Mouse (Mus musculus) left cerebral cortex, adult 2 months (tissue): Measurements from ENCODE around the gene Ddi1. TPM values are rescaled to one million over a fixed set of nuclear protein-coding genes. Genes with fewer than 3 reads are reported as not detected.
"Not testable (repeated sequence)": the region's sequence is repeated elsewhere in the genome, so short reads cannot be mapped to it uniquely, and the experiment has no call there.

Experiments used
- DNase-seq, 2 experiments: peaks; one replicate each; pipeline ENCODE4 v3.0.0; 2021 to 2022; ENCODE audit warnings: low spot score in 2 of 2, mixed read lengths in 1 of 2; ENCODE audit errors: extremely low spot score in 1 of 2
- H3K27ac ChIP-seq: fragments of 200-600 bp; 2 replicates; pipeline ENCODE4 v1.8.1; 2022
- H3K4me3 ChIP-seq: fragments of 200-600 bp; 2 replicates; pipeline ENCODE4 v1.8.1; 2022
- CTCF ChIP-seq: fragments of 200-600 bp; IDR thresholded peaks from 2 replicates; pipeline ENCODE4 v1.8.1; 2022; ENCODE audit warnings: antibody characterized with exemption, mild to moderate bottlenecking, moderate library complexity
- intact Hi-C: fragments of 180-260 bp; cut with DNase I; formaldehyde crosslinking; loops from one replicate; pipeline ENCODE4 v1.15.1; 2025
- long read RNA-seq, 2 experiments: library from polyadenylated mRNA; stranded (forward); transcript quantifications; one replicate each; pipeline ENCODE4 v2.0.0; 2021; ENCODE audit warnings: borderline mapping rate in 2 of 2
- total RNA-seq, 2 experiments: library from RNA; stranded (reverse); gene quantifications; 2 replicates each; pipeline ENCODE4 v1.2.3; 2021

Ddi1 gene
- total RNA-seq, result not detected
- long read RNA-seq, experiment 1, result 0 reads
- long read RNA-seq, experiment 2, result 0 reads

GRCm38 (mm10) chr9:6269796-6270280 is at the start of gene Ddi1:
Ddi1 (minus strand) TSS chr9:6269846.
- H3K27ac ChIP-seq, result no peak within 1 kb of the TSS
- intact Hi-C loops, result no loop called here
- H3K4me3 ChIP-seq, result no peak within 1 kb of the TSS
- TF ChIP-seq CTCF, result no peak
- DNase-seq, result no peak

GRCm38 (mm10) chr9:6317114-6317513 is 47.5 kb upstream of the Ddi1 start:
- intact Hi-C loops, result no loop called here
- no peak for DNase-seq
- TF ChIP-seq CTCF, result no peak
- H3K4me3 ChIP-seq, result no peak overlapping the region
- no peak overlapping the region for H3K27ac ChIP-seq

GRCm38 (mm10) chr9:6305847-6306246 is 36.2 kb upstream of the Ddi1 start:
- H3K27ac ChIP-seq, result no peak overlapping the region
- no peak for TF ChIP-seq CTCF
- no peak overlapping the region for H3K4me3 ChIP-seq
- intact Hi-C loops, result no loop called here
- no peak for DNase-seq

GRCm38 (mm10) chr9:6304590-6304989 is 34.9 kb upstream of the Ddi1 start:
- DNase-seq, result no peak
- Histone ChIP-seq H3K27ac (no peak overlapping the region), H3K4me3 (no peak overlapping the region)
- intact Hi-C loops, result no loop called here
- TF ChIP-seq CTCF, result no peak

- Histone ChIP-seq H3K4me3 (no peak overlapping the region), H3K27ac (no peak overlapping the region)
- no peak for TF ChIP-seq CTCF
- intact Hi-C loops, result no loop called here
- no peak for DNase-seq
Measured at GRCm38 (mm10) chr9:6302050-6302449, 32.4 kb upstream of the Ddi1 start.

- no peak for DNase-seq
- Histone ChIP-seq H3K27ac (no peak overlapping the region), H3K4me3 (no peak overlapping the region)
- no peak for TF ChIP-seq CTCF
- intact Hi-C loops, result loop anchor here (5.0 kb wide), 1 partner anchor 419 kb away; no protein-coding TSS in a partner anchor
Measured at GRCm38 (mm10) chr9:6298547-6298946, 28.9 kb upstream of the Ddi1 start.

- intact Hi-C loops, result no loop called here
- TF ChIP-seq CTCF, result no peak
- no peak for DNase-seq
- no peak overlapping the region for H3K4me3 ChIP-seq
- no peak overlapping the region for H3K27ac ChIP-seq
Measured at GRCm38 (mm10) chr9:6289211-6289696, 19.6 kb upstream of the Ddi1 start.

- no peak overlapping the region for H3K4me3 ChIP-seq
- intact Hi-C loops, result no loop called here
- no peak for DNase-seq
- no peak for TF ChIP-seq CTCF
- H3K27ac ChIP-seq, result no peak overlapping the region
Measured at GRCm38 (mm10) chr9:6286770-6287169, 17.1 kb upstream of the Ddi1 start.

- H3K27ac ChIP-seq, result no peak overlapping the region
- TF ChIP-seq CTCF, result no peak
- no peak for DNase-seq
Measured at GRCm38 (mm10) chr9:6277526-6277925, 7.9 kb upstream of the Ddi1 start.

GRCm38 (mm10) chr9:6276395-6276794 is 6.7 kb upstream of the Ddi1 start:
- DNase-seq, result no peak
- intact Hi-C loops, result no loop called here
- Histone ChIP-seq H3K27ac (no peak overlapping the region), H3K4me3 (no peak overlapping the region)
- no peak for TF ChIP-seq CTCF

More at GRCm38 (mm10) chr9:6277526-6277925, 7.9 kb upstream of the Ddi1 start:
- no peak overlapping the region for H3K4me3 ChIP-seq
- intact Hi-C loops, result no loop called here

GRCm38 (mm10) chr9:6264820-6265219 is 4.8 kb downstream of the Ddi1 start:
- no peak overlapping the region for H3K27ac ChIP-seq
- no peak for TF ChIP-seq CTCF
- DNase-seq, result no peak
- intact Hi-C loops, result no loop called here
- no peak overlapping the region for H3K4me3 ChIP-seq

GRCm38 (mm10) chr9:6257072-6257471 is 12.6 kb downstream of the Ddi1 start:
- H3K27ac ChIP-seq, result no peak overlapping the region
- no peak overlapping the region for H3K4me3 ChIP-seq
- TF ChIP-seq CTCF, result no peak
- no peak for DNase-seq
- intact Hi-C loops, result no loop called here

- Histone ChIP-seq H3K4me3 (no peak overlapping the region), H3K27ac (no peak overlapping the region)
- intact Hi-C loops, result no loop called here
- no peak for DNase-seq
- TF ChIP-seq CTCF, result no peak
Measured at GRCm38 (mm10) chr9:6251990-6252389, 17.7 kb downstream of the Ddi1 start.

GRCm38 (mm10) chr9:6250320-6250719 is 19.3 kb downstream of the Ddi1 start:
- TF ChIP-seq CTCF, result no peak
- intact Hi-C loops, result no loop called here

GRCm38 (mm10) chr9:6235982-6236381 is 33.7 kb downstream of the Ddi1 start:
- intact Hi-C loops, H3K4me3 ChIP-seq, DNase-seq, H3K27ac ChIP-seq: not testable (repeated sequence)

More at GRCm38 (mm10) chr9:6250320-6250719, 19.3 kb downstream of the Ddi1 start:
- DNase-seq, result no peak
- no peak overlapping the region for H3K27ac ChIP-seq
- H3K4me3 ChIP-seq, result no peak overlapping the region
